Mouse (Mus musculus): ENCODE measurements around the gene Sat2. TPM values are rescaled to one million over a fixed set of nuclear protein-coding genes. Genes with fewer than 3 reads are reported as not detected.

Sat2 gene
- total and polyA plus RNA-seq, 3 experiments: not detected

Other genes with a start within 250 kb of the Sat2 start
Only the 20 nearest of the 32 such genes appear.
- gene Dnah2, start 72.9 kb upstream of the Sat2 start, total RNA-seq (2012; rRNA removed): under 0.01 TPM in 1 of 2 replicates, not detected in the other
- not detected in 2 replicates for gene Dnah2, start 72.9 kb upstream of the Sat2 start, total RNA-seq (2014; rRNA removed)
- 0.03 and 0.04 TPM in 2 replicates for gene Dnah2, start 72.9 kb upstream of the Sat2 start, polyA plus RNA-seq (2012; ENCODE audit: insufficient read length, low read depth)
- gene Efnb3, start 61.8 kb upstream of the Sat2 start, total RNA-seq (2012; rRNA removed): 1.1 and 1.3 TPM in 2 replicates
- 0.56 and 1.0 TPM in 2 replicates for gene Efnb3, start 61.8 kb upstream of the Sat2 start, total RNA-seq (2014; rRNA removed)
- gene Efnb3, start 61.8 kb upstream of the Sat2 start, polyA plus RNA-seq (2012; ENCODE audit: insufficient read length, low read depth): 2.7 and 2.8 TPM in 2 replicates
- 34.2 and 40.8 TPM in 2 replicates for gene Wrap53, start 41.8 kb upstream of the Sat2 start, total RNA-seq (2012; rRNA removed)
- 25.4 and 26.4 TPM in 2 replicates for gene Wrap53, start 41.8 kb upstream of the Sat2 start, total RNA-seq (2014; rRNA removed)
- gene Wrap53, start 41.8 kb upstream of the Sat2 start, polyA plus RNA-seq (2012; ENCODE audit: insufficient read length, low read depth): 35.3 and 36.0 TPM in 2 replicates
- gene Trp53, start 41.7 kb upstream of the Sat2 start, total RNA-seq (2012; rRNA removed): 104 and 107 TPM in 2 replicates
- gene Trp53, start 41.7 kb upstream of the Sat2 start, total RNA-seq (2014; rRNA removed): 15.7 and 24.9 TPM in 2 replicates
- 309 and 372 TPM in 2 replicates for gene Trp53, start 41.7 kb upstream of the Sat2 start, polyA plus RNA-seq (2012; ENCODE audit: insufficient read length, low read depth)
- not detected in 2 replicates for gene Atp1b2, start 16.1 kb upstream of the Sat2 start, total RNA-seq (2012; rRNA removed)
- gene Atp1b2, start 16.1 kb upstream of the Sat2 start, total RNA-seq (2014; rRNA removed): not detected in 2 replicates
- gene Atp1b2, start 16.1 kb upstream of the Sat2 start, polyA plus RNA-seq (2012; ENCODE audit: insufficient read length, low read depth): 0.09 and 0.11 TPM in 2 replicates
- not detected in 2 replicates for gene Shbg, start 4.1 kb upstream of the Sat2 start, total RNA-seq (2012; rRNA removed)
- gene Shbg, start 4.1 kb upstream of the Sat2 start, total RNA-seq (2014; rRNA removed): not detected in 2 replicates
- not detected in 2 replicates for gene Shbg, start 4.1 kb upstream of the Sat2 start, polyA plus RNA-seq (2012; ENCODE audit: insufficient read length, low read depth)
- gene Fxr2, start 11.0 kb downstream of the Sat2 start, total RNA-seq (2012; rRNA removed): 96.4 and 104 TPM in 2 replicates
- gene Fxr2, start 11.0 kb downstream of the Sat2 start, total RNA-seq (2014; rRNA removed): 83.3 and 101 TPM in 2 replicates
- 90.5 and 103 TPM in 2 replicates for gene Fxr2, start 11.0 kb downstream of the Sat2 start, polyA plus RNA-seq (2012; ENCODE audit: insufficient read length, low read depth)
- gene Sox15, start 33.3 kb downstream of the Sat2 start, total RNA-seq (2012; rRNA removed): 0.17 and 0.34 TPM in 2 replicates
- not detected in 2 replicates for gene Sox15, start 33.3 kb downstream of the Sat2 start, total RNA-seq (2014; rRNA removed)
- 0.48 and 0.54 TPM in 2 replicates for gene Sox15, start 33.3 kb downstream of the Sat2 start, polyA plus RNA-seq (2012; ENCODE audit: insufficient read length, low read depth)
- gene Mpdu1, start 40.6 kb downstream of the Sat2 start, total RNA-seq (2012; rRNA removed): 110 and 150 TPM in 2 replicates
- gene Mpdu1, start 40.6 kb downstream of the Sat2 start, total RNA-seq (2014; rRNA removed): 175 and 210 TPM in 2 replicates
- gene Mpdu1, start 40.6 kb downstream of the Sat2 start, polyA plus RNA-seq (2012; ENCODE audit: insufficient read length, low read depth): 185 and 210 TPM in 2 replicates
- gene Cd68, start 44.1 kb downstream of the Sat2 start, total RNA-seq (2012; rRNA removed): 74.8 and 82.2 TPM in 2 replicates
- 122 TPM in 2 replicates for gene Cd68, start 44.1 kb downstream of the Sat2 start, total RNA-seq (2014; rRNA removed)
- gene Cd68, start 44.1 kb downstream of the Sat2 start, polyA plus RNA-seq (2012; ENCODE audit: insufficient read length, low read depth): 235 and 343 TPM in 2 replicates
- gene Eif4a1, start 50.4 kb downstream of the Sat2 start, total RNA-seq (2012; rRNA removed): 1,622 and 2,071 TPM in 2 replicates
- 2,161 and 2,200 TPM in 2 replicates for gene Eif4a1, start 50.4 kb downstream of the Sat2 start, total RNA-seq (2014; rRNA removed)
- gene Eif4a1, start 50.4 kb downstream of the Sat2 start, polyA plus RNA-seq (2012; ENCODE audit: insufficient read length, low read depth): 1,500 and 1,728 TPM in 2 replicates
- gene Senp3, start 60.1 kb downstream of the Sat2 start, total RNA-seq (2012; rRNA removed): 116 and 157 TPM in 2 replicates
- 256 TPM in 2 replicates for gene Senp3, start 60.1 kb downstream of the Sat2 start, total RNA-seq (2014; rRNA removed)
- gene Senp3, start 60.1 kb downstream of the Sat2 start, polyA plus RNA-seq (2012; ENCODE audit: insufficient read length, low read depth): 303 and 317 TPM in 2 replicates
- gene Tnfsf13, start 63.8 kb downstream of the Sat2 start, total RNA-seq (2012; rRNA removed): 0.08 and 0.21 TPM in 2 replicates
- 0.32 and 0.35 TPM in 2 replicates for gene Tnfsf13, start 63.8 kb downstream of the Sat2 start, total RNA-seq (2014; rRNA removed)
- gene Tnfsf13, start 63.8 kb downstream of the Sat2 start, polyA plus RNA-seq (2012; ENCODE audit: insufficient read length, low read depth): 0.63 and 1.0 TPM in 2 replicates
- gene Tnfsf12, start 73.8 kb downstream of the Sat2 start, total RNA-seq (2012; rRNA removed): not detected in 2 replicates
- gene Tnfsf12, start 73.8 kb downstream of the Sat2 start, total RNA-seq (2014; rRNA removed): not detected in 2 replicates
- 0.26 TPM in 1 of 2 replicates, not detected in the other for gene Tnfsf12, start 73.8 kb downstream of the Sat2 start, polyA plus RNA-seq (2012; ENCODE audit: insufficient read length, low read depth)
- 0.08 TPM in 2 replicates for gene Tnfsfm13, start 74.1 kb downstream of the Sat2 start, total RNA-seq (2012; rRNA removed)
- gene Tnfsfm13, start 74.1 kb downstream of the Sat2 start, total RNA-seq (2014; rRNA removed): not detected in 2 replicates
- gene Tnfsfm13, start 74.1 kb downstream of the Sat2 start, polyA plus RNA-seq (2012; ENCODE audit: insufficient read length, low read depth): 0.25 TPM in 1 of 2 replicates, not detected in the other
- 44.5 and 45.0 TPM in 2 replicates for gene Polr2a, start 136.6 kb downstream of the Sat2 start, total RNA-seq (2012; rRNA removed)
- 10.3 and 14.8 TPM in 2 replicates for gene Polr2a, start 136.6 kb downstream of the Sat2 start, total RNA-seq (2014; rRNA removed)
- 137 and 162 TPM in 2 replicates for gene Polr2a, start 136.6 kb downstream of the Sat2 start, polyA plus RNA-seq (2012; ENCODE audit: insufficient read length, low read depth)
- not detected in 2 replicates for gene Slc35g3, start 139.9 kb downstream of the Sat2 start, total RNA-seq (2012; rRNA removed)
- gene Slc35g3, start 139.9 kb downstream of the Sat2 start, total RNA-seq (2014; rRNA removed): not detected in 2 replicates
- not detected in 2 replicates for gene Slc35g3, start 139.9 kb downstream of the Sat2 start, polyA plus RNA-seq (2012; ENCODE audit: insufficient read length, low read depth)
- 3.4 TPM in 2 replicates for gene Zbtb4, start 143.9 kb downstream of the Sat2 start, total RNA-seq (2012; rRNA removed)
- 0.75 and 0.77 TPM in 2 replicates for gene Zbtb4, start 143.9 kb downstream of the Sat2 start, total RNA-seq (2014; rRNA removed)
- 2.3 and 3.0 TPM in 2 replicates for gene Zbtb4, start 143.9 kb downstream of the Sat2 start, polyA plus RNA-seq (2012; ENCODE audit: insufficient read length, low read depth)
- gene Chrnb1, start 173.9 kb downstream of the Sat2 start, total RNA-seq (2012; rRNA removed): 2.1 and 2.2 TPM in 2 replicates
- 1.9 TPM in 2 replicates for gene Chrnb1, start 173.9 kb downstream of the Sat2 start, total RNA-seq (2014; rRNA removed)
- 5.9 and 6.6 TPM in 2 replicates for gene Chrnb1, start 173.9 kb downstream of the Sat2 start, polyA plus RNA-seq (2012; ENCODE audit: insufficient read length, low read depth)
- gene Fgf11, start 179.8 kb downstream of the Sat2 start, total RNA-seq (2012; rRNA removed): 0.92 and 0.93 TPM in 2 replicates
- gene Fgf11, start 179.8 kb downstream of the Sat2 start, total RNA-seq (2014; rRNA removed): 1.6 and 1.8 TPM in 2 replicates
- 3.7 and 3.9 TPM in 2 replicates for gene Fgf11, start 179.8 kb downstream of the Sat2 start, polyA plus RNA-seq (2012; ENCODE audit: insufficient read length, low read depth)

Data from CH12.LX (cell line).